Mouse (Mus musculus) gastrocnemius, postnatal 36 days (tissue): ENCODE measurements around the gene Lurap1. TPM values are rescaled to one million over a fixed set of nuclear protein-coding genes. Genes with fewer than 3 reads are reported as not detected.
A peak's percentile ranks its signal among the peaks of the same experiment; 100 is the strongest.

Experiments used
- DNase-seq, 2 experiments: peaks; one replicate each; pipeline ENCODE4 v3.0.0; 2022
- intact Hi-C: fragments of 180-260 bp; cut with DNase I; formaldehyde crosslinking; loops from one replicate; pipeline ENCODE4 v1.15.1; 2025
- total RNA-seq, 2 experiments: library from RNA; stranded (reverse); gene quantifications; 2 replicates each; pipeline ENCODE4 v1.2.3; 2021

Lurap1 gene
- total RNA-seq, 2 experiments from 2014 or later: 6.3 to 7.8 TPM

DNA sequence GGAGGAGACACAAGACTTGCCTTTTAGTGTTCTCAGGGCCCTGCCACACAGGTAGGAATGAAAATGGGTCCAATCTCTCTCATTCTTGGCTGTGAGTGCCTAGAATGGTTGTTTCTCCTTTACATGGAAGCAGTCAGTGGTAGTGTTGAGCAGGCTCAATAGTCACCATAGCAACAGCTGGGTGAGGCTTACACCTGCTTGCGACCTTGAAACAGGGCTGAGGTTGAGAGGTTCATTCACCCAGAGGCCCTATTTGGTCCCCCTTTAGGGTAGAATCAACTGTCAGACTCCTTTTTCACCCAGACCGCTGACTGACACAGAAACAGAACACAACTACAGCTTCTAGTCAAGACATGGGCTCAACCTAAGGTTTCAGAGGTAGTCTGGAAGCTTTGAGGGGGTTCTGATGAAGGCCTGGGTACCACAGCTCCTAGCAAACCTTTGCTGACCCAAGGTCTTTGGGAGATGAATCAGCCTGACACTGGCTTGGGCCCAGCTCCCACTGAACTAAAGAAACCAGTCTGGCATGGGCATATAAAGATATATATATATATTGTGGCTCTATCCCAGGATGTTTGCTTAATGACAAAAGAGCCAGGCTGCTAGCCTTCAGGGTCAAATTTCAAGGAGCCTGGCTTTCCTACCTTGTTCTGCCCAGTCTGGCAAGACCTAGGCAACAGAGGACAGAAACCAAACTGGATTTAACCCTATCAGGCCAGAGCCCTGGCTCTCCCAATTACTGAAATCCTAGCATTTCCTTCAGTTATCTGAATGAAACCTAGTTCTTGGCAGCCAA lies 13.8 kb upstream of the Lurap1 start:
- intact Hi-C loops: loop anchor here (5.0 kb wide), 1 partner anchor 122 kb away; no protein-coding TSS in a partner anchor

DNA sequence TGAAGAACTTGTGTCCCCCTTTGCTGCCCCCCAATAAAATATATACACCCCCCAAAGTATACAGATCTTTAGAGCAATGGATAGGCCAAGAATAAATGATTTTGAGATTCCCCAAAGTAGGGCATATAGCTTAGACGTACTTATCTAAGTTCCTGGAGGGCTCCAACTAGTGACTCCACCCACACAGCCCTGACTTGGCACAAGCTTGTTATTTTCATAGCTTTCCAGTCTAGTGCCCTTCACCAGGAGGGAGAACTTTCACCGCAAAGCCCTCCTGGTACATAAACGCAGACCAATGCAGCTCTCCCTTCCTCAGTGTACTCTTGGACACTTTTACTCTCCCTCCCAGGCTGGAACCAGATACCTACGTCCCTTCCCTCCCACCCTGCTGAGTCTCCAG lies 11.0 kb upstream of the Lurap1 start:
- no peak for DNase-seq
- intact Hi-C loops: no loop called here

More for the DNA sequence above, 13.8 kb upstream of the Lurap1 start:
- no peak for DNase-seq

DNA sequence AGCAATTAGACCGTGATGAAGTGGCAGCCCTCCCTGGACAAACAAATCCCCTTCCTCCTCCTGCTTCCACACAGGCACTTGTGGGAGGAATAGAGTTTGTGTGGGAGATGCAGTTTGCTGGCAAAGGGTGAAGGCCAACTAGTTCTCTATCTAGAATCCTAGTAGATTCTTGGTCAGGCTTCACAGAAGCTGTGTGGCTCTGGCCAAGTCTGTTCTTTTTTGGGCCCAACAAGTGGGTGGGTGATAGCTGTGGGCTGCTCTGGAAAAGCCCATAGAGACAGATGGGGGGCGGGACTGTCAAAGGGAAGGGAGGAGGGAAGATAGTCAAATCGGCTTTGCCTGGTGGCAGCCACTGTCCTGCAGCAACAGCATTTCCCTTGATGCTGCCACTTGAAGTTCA lies 9.6 kb upstream of the Lurap1 start:
- DNase-seq: no peak
- intact Hi-C loops: no loop called here

DNA sequence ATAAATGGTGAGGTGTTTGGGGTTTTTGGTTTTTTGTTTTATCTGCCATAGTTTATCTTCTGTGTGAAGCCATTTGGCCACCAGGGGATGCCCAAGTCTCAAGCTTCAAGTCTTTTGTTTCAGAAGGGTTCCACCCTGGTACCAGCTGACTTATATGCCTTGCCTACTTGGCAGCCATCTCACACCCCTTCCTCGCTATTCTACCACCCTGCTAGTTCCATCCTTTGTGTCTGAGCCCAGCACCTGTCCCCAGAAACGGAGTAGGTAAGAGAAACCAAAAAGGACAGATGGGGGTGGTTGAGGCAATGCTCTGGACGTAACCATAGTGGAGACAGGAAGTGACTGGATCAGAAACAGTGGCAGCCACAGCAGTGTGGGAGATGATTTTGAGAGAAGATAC lies 8.8 kb upstream of the Lurap1 start:
- DNase-seq: no peak
- intact Hi-C loops: no loop called here

DNA sequence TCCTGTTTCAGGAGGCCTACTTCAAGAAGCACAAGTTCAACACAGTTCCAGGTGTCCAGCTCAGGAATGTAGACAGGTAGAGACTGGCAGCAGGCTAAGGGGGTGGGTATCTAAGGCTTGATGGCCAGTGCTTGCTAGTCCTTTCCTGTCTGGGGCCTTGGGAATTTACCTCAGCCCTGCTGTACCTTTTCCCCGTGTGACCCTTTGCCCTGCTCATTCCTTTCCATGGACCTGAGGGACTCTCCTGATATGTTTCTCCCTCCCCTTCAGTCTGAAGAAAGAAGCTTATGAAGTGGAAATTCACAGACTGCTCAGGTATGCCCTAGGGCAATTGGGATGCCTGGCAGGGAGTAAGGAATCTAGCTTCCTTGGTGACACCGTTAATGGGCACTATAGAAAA lies 6.7 kb upstream of the Lurap1 start:
- no peak for DNase-seq
- intact Hi-C loops: no loop called here

DNA sequence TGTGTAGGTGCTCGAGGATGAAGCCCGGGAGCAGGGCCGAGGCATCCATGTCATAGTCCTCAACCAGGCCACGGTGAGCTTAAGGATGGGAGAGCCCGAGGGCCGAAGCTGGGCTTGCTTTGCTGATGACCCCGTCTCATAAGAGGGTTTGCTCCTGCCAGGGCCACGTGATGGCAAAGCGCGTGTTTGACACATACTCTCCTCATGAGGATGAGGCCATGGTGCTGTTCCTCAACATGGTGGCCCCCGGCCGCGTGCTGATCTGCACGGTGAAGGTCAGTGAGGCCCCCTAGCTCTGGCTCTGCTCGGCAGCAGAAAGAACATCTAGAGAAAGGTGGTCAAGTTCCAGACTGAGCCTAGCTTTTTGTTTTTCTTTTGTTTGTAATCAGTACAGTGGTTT lies 1.6 kb upstream of the Lurap1 start:
- no peak for DNase-seq
- intact Hi-C loops: no loop called here

GRCm38 (mm10) chr4:116150862-116151221 lies 296 bp downstream of the Lurap1 start:
- intact Hi-C loops: no loop called here
- no peak for DNase-seq

DNA sequence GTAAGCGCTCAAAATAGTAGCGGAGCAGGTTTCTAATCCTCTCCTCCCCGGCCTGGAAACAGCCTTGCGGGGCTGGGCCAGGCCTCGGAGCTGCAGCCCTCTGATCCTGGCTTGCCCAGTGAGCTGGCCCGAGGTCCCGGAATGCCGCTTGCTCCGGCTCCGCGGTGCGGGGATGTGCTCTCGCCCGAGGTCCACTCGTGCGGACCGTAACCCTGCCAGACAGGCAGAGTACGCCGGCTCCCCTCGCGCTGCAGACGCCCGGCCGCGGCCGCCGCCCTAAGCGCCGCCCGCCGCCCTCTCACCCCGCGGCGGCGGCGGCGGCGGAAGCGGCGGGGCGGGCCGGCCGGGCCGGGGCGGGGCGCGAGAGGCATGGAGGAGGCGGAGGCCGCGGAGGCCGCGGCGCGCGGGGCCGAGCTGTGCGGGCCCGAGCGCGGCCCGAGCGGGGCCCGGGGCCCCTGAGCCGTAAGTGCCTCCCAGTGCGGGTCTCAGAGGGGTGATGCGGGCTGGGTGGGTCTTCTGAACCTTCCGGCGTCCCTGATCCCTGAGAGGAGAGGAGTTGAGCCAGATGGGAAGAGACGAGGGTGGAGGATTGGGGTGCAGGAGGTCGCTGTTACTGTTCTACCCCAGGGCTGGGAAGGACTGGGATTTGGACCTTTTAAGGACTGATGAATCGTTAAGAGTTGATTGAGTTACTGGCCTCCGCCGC lies 829 bp downstream of the Lurap1 start:
- intact Hi-C loops: no loop called here
- peak; percentile 50 to 52 for DNase-seq

- no peak for DNase-seq
- intact Hi-C loops: no loop called here
Measured at GRCm38 (mm10) chr4:116149812-116150155, 1.4 kb downstream of the Lurap1 start.

GRCm38 (mm10) chr4:116143891-116144717 lies 7.0 kb downstream of the Lurap1 start:
- intact Hi-C loops: no loop called here
- peak; percentile 56 to 66 for DNase-seq

DNA sequence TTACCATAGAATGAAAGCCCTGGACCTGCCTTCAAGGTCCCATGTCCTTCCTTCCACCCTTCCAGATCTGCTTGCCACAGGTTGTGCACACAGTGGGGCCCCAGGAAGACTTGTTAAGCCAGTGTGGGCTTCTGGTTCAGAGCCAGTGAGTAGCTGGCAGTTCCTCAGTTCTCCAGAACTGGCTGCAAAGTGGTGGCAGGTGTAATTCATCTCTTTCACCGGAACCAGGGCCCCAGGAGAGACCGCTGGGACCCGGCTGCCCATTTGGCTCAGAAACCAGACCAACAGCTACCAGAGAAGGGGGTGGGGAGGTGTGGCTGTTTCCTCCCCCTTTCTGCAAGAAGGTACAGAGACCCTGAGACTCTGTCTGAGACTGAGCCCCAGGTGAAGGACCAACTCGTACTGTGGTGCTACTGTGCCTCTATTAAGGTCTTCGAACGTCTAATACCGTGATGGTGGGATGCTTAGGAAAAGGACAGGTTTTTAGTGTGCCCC lies 7.8 kb downstream of the Lurap1 start:
- DNase-seq: peak in 1 of 2 experiments; percentile 27
- intact Hi-C loops: no loop called here

DNA sequence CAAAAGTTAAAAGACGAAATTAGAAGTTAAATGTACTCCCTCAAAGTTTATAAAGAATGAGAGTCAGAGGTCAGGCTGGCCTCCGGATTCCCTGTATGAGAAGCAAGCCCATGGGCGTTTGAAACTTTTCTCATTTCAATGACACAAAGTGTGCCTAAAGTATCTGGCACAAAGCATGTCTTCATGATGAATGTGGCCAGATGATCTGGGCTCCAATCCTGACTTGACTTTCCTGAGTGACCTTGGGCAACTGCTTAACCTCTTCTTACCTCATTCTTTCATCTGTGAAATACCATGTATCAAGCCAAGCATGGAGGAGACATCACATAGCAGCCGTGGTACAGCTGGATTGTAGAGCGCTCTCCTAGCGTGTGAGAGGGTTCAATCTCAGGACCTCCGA lies 8.9 kb downstream of the Lurap1 start:
- intact Hi-C loops: no loop called here
- no peak for DNase-seq

DNA sequence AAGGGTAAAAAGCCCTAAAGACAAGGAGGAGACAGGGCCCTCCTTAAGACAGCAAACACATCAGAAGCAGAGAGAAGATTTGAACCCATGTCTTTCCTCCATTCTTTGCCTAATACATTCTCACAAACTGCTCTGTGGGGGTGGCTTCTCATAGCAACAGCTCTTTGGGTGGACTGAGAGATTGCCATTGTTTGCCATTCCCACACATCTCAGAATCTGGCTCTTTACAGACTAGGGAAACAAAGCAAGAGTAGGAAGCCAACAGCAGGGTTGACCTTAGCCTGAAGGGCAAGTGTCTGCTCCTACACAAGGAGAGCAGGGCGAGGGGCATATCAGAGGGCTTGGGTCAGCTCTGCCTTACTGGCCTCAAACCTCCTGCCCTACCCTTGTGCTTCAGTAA lies 9.4 kb downstream of the Lurap1 start:
- intact Hi-C loops: no loop called here
- no peak for DNase-seq

DNA sequence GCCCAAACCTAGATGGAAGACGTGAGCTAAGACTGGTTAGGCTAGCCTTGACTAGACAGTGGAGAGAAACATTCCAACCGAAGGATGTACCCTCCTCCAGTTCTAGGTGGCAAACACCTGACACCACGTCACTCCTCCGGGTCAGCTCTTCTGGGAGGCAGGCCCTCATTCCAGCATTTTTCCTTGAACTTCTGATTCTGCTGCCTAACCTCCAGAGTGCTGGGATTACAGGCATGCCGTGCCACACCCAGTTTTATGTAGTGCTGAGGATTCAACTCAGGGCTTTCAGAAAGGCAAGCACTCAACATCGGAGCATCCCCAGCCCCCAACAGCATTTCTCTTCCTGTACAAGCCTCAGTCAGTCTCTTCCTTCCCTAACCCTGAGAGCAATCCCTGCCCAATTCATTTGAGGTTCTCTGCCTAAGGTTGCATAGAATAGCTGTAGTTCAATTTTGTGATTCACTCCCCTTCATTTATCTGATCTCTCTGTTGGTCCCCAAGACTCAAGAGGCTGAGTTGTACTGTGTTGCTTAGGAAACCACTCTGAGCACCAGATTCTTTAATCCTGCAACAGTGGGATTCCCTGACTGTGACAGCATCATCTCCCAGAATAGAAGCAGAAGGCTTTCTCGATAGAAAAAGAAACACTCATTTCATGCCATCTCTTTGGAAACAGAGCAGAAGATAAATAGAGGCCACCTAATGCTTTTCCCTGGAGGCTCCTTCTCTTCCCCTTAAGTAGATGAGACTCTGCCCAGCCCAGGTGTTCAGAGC lies 10.2 kb downstream of the Lurap1 start:
- intact Hi-C loops: no loop called here

GRCm38 (mm10) chr4:116137421-116137996 lies 13.6 kb downstream of the Lurap1 start:
- no peak for DNase-seq
- intact Hi-C loops: no loop called here

More for the DNA sequence above, 10.2 kb downstream of the Lurap1 start:
- DNase-seq: no peak

- intact Hi-C loops: no loop called here
- no peak for DNase-seq
Measured at GRCm38 (mm10) chr4:116134990-116135389, 16.1 kb downstream of the Lurap1 start.

- intact Hi-C loops: no loop called here
- no peak for DNase-seq
Measured at GRCm38 (mm10) chr4:116133126-116133525, 18.0 kb downstream of the Lurap1 start.

- intact Hi-C loops: no loop called here
- no peak for DNase-seq
Measured at GRCm38 (mm10) chr4:116127956-116128355, 23.2 kb downstream of the Lurap1 start.

DNA sequence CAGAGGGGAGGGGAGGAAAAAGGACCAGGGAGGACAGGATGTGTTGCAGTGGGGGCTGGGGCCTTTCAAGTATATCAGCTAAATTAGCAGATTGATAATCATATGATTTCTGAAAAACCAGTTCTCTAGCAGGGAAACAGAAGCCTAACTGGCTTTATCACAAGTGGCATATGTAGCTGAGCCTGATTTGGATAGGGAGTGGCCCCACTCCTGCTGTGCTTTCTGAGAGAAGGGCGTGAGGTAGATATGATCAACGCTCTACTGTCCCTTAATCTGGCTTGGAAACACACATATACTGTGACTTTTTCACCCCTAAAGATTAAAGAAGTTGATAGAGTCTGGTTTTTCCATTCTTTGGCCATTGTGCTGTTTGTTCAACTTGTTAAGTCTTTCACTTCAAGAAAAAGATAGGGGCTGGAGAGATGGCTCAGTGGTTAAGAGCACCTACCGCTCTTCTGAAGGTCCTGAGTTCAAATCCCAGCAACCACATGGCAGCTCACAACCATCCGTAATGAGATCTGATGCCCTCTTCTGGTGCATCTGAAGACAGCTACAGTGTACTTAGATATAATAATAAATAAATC lies 25.2 kb downstream of the Lurap1 start:
- intact Hi-C loops: no loop called here
- no peak for DNase-seq
